Mouse (Mus musculus) heart, adult 2 months (tissue): Measurements from ENCODE around the gene Atp8a1.

Experiments used
- CTCF ChIP-seq: fragments of 200-600 bp; IDR thresholded peaks from 2 replicates; pipeline ENCODE4 v1.8.1; 2022; ENCODE audit warnings: antibody characterized with exemption, mild to moderate bottlenecking, moderate library complexity
- POLR2A ChIP-seq: fragments of 200-500 bp; IDR thresholded peaks from 2 replicates; pipeline ENCODE4 v1.6.1; 2011; ENCODE audit warnings: mild to moderate bottlenecking, low read depth, low read length, control low read depth; ENCODE audit not compliant: insufficient read depth

- TF ChIP-seq CTCF (no peak), POLR2A (no peak)
Measured at GRCm38 (mm10) chr5:67826278-67826677, 21.0 kb downstream of the Atp8a1 start.
